Mouse (Mus musculus) midbrain, embryonic 12.5 days (tissue): ENCODE measurements at regions not wholly inside any gene's neighbourhood (a gene's known extent, or its start where the extent isn't known, plus 50 kb on each side); places are given as distances from the start of the nearest gene placed in this dataset.

Source experiments
- ATAC-seq: fragments of 200-750 bp; cut with Nextera tagmentation; 2 replicates; pipeline ENCODE4 v1.8.0; 2017; ENCODE audit warnings: low read depth, moderate TSS enrichment, moderate library complexity; ENCODE audit not compliant: low FRiP score
- H3K27ac ChIP-seq: fragments of 300-500 bp; sonication (generic); replicated peaks from 2 replicates; pipeline ENCODE4 v1.5.1; 2016; ENCODE audit warnings: mild to moderate bottlenecking
- H3K27me3 ChIP-seq: fragments of 300-500 bp; sonication (generic); 2 replicates; pipeline ENCODE4 v1.6.1; 2016; ENCODE audit warnings: mild to moderate bottlenecking
- H3K36me3 ChIP-seq: fragments of 300-500 bp; sonication (generic); 2 replicates; pipeline ENCODE4 v1.6.1; 2016
- H3K4me1 ChIP-seq: fragments of 300-500 bp; sonication (generic); 2 replicates; pipeline ENCODE4 v1.6.1; 2016
- H3K4me2 ChIP-seq: fragments of 300-500 bp; sonication (generic); replicated peaks from 2 replicates; pipeline ENCODE4 v1.6.1; 2016; ENCODE audit warnings: mild to moderate bottlenecking, moderate library complexity
- H3K4me3 ChIP-seq: fragments of 300-500 bp; sonication (generic); 2 replicates; pipeline ENCODE4 v1.5.1; 2016; ENCODE audit warnings: mild to moderate bottlenecking
- H3K9ac ChIP-seq: fragments of 300-500 bp; sonication (generic); replicated peaks from 2 replicates; pipeline ENCODE4 v1.6.1; 2016; ENCODE audit warnings: mild to moderate bottlenecking, moderate library complexity
- H3K9me3 ChIP-seq: fragments of 300-500 bp; sonication (generic); 2 replicates; pipeline ENCODE4 v1.6.1; 2016; ENCODE audit warnings: mild to moderate bottlenecking
- WGBS: fragments of 180-500 bp; shearing (Covaris S2); methylation state at CpG from one replicate; pipeline ENCODE4 v1.1.7; 2016; 5-methylcytosine and 5-hydroxymethylcytosine counted together

GRCm38 (mm10) chr6:31618852-31619251 lies 55.1 kb upstream of the Podxl start:
- H3K27ac ChIP-seq, result no peak overlapping the region
- 85% methylated on average over 2 of the region's 2 CpGs for WGBS
- H3K27me3 ChIP-seq, result 0 out of 2 replicates have a peak, but pooled peaks cover under 1% of the 10 kb centered on the region
- no peaks in the 10 kb centered on the region for H3K36me3 ChIP-seq
- H3K9ac ChIP-seq, result no peak overlapping the region
- H3K4me1 ChIP-seq, result no peaks in the 10 kb centered on the region
- H3K9me3 ChIP-seq, result no peaks in the 10 kb centered on the region
- ATAC-seq, result no peak
- no peak overlapping the region for H3K4me3 ChIP-seq
- H3K4me2 ChIP-seq, result no peak overlapping the region

DNA sequence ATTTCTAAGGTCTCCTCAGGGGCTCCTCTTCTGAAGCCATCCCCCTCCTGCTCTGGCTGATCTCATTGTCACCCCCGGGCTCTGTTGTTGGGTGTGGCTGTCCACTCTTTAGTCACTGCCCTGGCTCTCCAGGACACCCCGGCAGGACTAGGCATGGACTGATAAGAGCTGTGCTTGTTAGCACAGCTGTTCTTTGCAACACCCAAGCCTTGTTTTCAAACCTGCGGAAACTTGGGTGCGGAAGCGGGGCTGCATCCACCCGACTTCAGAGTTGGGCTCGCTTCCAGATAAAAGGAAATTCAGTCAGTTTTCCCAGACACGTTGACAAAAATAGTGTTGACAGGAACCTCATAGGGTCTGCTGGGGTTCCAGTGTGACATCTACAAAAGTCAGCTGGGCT lies 53.6 kb upstream of the Podxl start:
- Histone ChIP-seq H3K27ac (no peak overlapping the region), H3K9ac (no peak overlapping the region), H3K27me3 (0 out of 2 replicates have a peak, but pooled peaks cover 4% of the 10 kb centered on the region), H3K4me3 (no peak overlapping the region), H3K9me3 (no peaks in the 10 kb centered on the region), H3K4me2 (no peak overlapping the region), H3K4me1 (no peaks in the 10 kb centered on the region), H3K36me3 (no peaks in the 10 kb centered on the region)
- ATAC-seq, result no peak
- WGBS, result 69% methylated on average over 8 of the region's 8 CpGs

DNA sequence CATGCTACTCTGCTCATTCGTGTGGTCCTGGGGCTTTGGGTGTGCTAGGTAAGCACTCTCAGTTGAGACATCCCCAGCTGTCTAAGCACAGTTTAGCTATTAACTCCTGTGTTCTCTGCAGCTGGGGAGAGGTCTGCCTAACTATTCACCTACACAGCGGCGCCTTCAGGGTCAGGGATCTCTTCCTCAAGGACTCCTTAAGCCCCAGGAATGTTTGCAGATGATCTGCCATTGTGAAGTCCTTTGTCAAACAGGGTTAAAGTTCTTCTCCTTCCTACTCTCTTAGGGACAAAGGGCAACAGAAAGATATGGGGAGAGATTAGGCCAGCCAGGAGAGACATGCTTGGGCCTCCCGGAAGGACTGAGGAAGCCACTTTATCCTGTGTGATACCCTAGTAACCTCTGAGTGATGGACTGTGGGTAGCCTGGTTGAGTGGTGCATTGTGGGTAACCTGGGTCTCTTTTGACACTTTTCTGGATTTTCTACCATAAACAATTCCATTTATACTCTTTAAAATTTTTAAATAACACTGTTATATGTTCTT lies 51.7 kb upstream of the Podxl start:
- Histone ChIP-seq H3K4me3 (no peak overlapping the region), H3K27ac (no peak overlapping the region), H3K27me3 (0 out of 2 replicates have a peak, but pooled peaks cover 4% of the 10 kb centered on the region), H3K36me3 (no peaks in the 10 kb centered on the region), H3K9me3 (no peaks in the 10 kb centered on the region), H3K4me1 (no peaks in the 10 kb centered on the region), H3K9ac (no peak overlapping the region), H3K4me2 (no peak overlapping the region)
- no peak for ATAC-seq
- WGBS, result 76% methylated on average over 4 of the region's 4 CpGs

DNA sequence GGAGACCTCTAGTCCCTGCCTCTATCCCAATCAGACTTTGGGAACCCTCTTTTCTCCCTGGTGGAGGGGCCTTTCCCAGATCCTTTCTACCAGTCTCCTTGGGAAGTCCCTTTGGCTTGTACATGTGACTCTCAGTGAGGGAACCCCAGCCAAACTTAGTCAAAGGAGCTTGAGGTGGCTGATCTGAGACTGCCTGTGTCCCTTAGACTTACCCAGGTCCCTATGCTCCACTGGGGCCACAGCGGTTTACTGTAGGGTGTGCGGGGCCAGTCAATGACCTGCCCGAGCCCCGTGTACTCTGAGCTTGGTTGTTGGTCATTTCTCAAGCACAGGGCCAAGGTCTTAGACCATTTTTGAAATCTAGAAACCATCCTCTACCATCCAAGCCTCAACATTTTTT lies 50.8 kb upstream of the Podxl start:
- Histone ChIP-seq H3K4me2 (no peak overlapping the region), H3K4me1 (no peaks in the 10 kb centered on the region), H3K9ac (no peak overlapping the region), H3K9me3 (no peaks in the 10 kb centered on the region), H3K27me3 (0 out of 2 replicates have a peak, but pooled peaks cover 4% of the 10 kb centered on the region), H3K36me3 (no peaks in the 10 kb centered on the region), H3K27ac (no peak overlapping the region), H3K4me3 (no peak overlapping the region)
- WGBS, result 94% methylated on average over 4 of the region's 4 CpGs
- no peak for ATAC-seq

GRCm38 (mm10) chr6:31613590-31614319 lies 50.0 kb upstream of the Podxl start:
- no peak overlapping the region for H3K4me2 ChIP-seq
- ATAC-seq, result no peak
- H3K4me1 ChIP-seq, result no peaks in the 10 kb centered on the region
- no peaks in the 10 kb centered on the region for H3K9me3 ChIP-seq
- 76% methylated on average over 13 of the region's 13 CpGs for WGBS
- H3K9ac ChIP-seq, result no peak overlapping the region
- 0 out of 2 replicates have a peak, but pooled peaks cover 4% of the 10 kb centered on the region for H3K27me3 ChIP-seq
- H3K4me3 ChIP-seq, result no peak overlapping the region
- H3K36me3 ChIP-seq, result no peaks in the 10 kb centered on the region
- no peak overlapping the region for H3K27ac ChIP-seq
